Mouse (Mus musculus) hindbrain, embryonic 14.5 days (tissue): ENCODE results near the gene Mxra8. TPM values are rescaled to one million over a fixed set of nuclear protein-coding genes. Genes with fewer than 3 reads are reported as not detected.
A peak's percentile ranks its signal among the peaks of the same experiment; 100 is the strongest.

Experiments
- ATAC-seq: fragments of 200-750 bp; cut with Nextera tagmentation; 2 replicates; pipeline ENCODE4 v1.8.0; 2017; ENCODE audit warnings: moderate number of reproducible peaks, mild to moderate bottlenecking, moderate TSS enrichment, moderate library complexity; ENCODE audit not compliant: low FRiP score
- DNase-seq: peaks from one replicate; pipeline ENCODE4 v3.0.0-alpha.2; 2015; ENCODE audit warnings: low spot score
- H3K27ac ChIP-seq: fragments of 300-500 bp; sonication (generic); 2 replicates; pipeline ENCODE4 v1.5.1; 2014; ENCODE audit warnings: mild to moderate bottlenecking, moderate library complexity
- H3K27me3 ChIP-seq: fragments of 300-500 bp; sonication (generic); 2 replicates; pipeline ENCODE4 v1.6.1; 2014; ENCODE audit warnings: mild to moderate bottlenecking, low read length, mixed read lengths; ENCODE audit not compliant: control insufficient read depth, insufficient read depth
- H3K36me3 ChIP-seq: fragments of 300-500 bp; sonication (generic); replicated peaks from 2 replicates; pipeline ENCODE4 v1.6.1; 2014; ENCODE audit not compliant: control insufficient read depth, insufficient read depth
- H3K4me1 ChIP-seq: fragments of 300-500 bp; sonication (generic); replicated peaks from 2 replicates; pipeline ENCODE4 v1.6.1; 2014; ENCODE audit warnings: antibody characterized with exemption, low read length, mixed read lengths; ENCODE audit not compliant: control insufficient read depth, insufficient read depth
- H3K4me2 ChIP-seq: fragments of 300-500 bp; sonication (generic); replicated peaks from 2 replicates; pipeline ENCODE4 v1.6.1; 2014; ENCODE audit warnings: mild to moderate bottlenecking, moderate library complexity
- H3K4me3 ChIP-seq: fragments of 300-500 bp; sonication (generic); replicated peaks from 2 replicates; pipeline ENCODE4 v1.5.1; 2014; ENCODE audit warnings: mild to moderate bottlenecking, low read length
- H3K9ac ChIP-seq: fragments of 300-500 bp; sonication (generic); 2 replicates; pipeline ENCODE4 v1.6.1; 2014
- H3K9me3 ChIP-seq: fragments of 300-500 bp; sonication (generic); 2 replicates; pipeline ENCODE4 v1.6.1; 2016; ENCODE audit warnings: low read length; ENCODE audit not compliant: control insufficient read depth
- whole genome bisulfite sequencing: fragments of 180-500 bp; shearing (Covaris S2); extraction: QIAGEN DNeasy Blood & Tissue Kit; methylation state at CpG from one replicate; pipeline ENCODE4 v1.1.7; 2014; 5-methylcytosine and 5-hydroxymethylcytosine counted together
- polyA plus RNA-seq: library from polyadenylated mRNA; unstranded; fragments of >200 nt; fragmentation: Nextera tagmentation; extraction: Ambion mirVana; gene quantifications from 2 replicates; pipeline ENCODE4 v1.2.1, GENCODE M21; 2014

The Mxra8 gene
- polyA plus RNA-seq, 1 experiment from 2014 or later: 25.8 TPM

GRCm38 (mm10) chr4:155811929-155812664 lies 27.4 kb upstream of the Mxra8 start, which contains the start of gene Ccnl2:
TSS of gene Ccnl2 (plus strand) at chr4:155812489.
- peaks cover 24% of the 10 kb centered on the region for H3K4me1 ChIP-seq
- peak within 1 kb of the TSS; percentile 91 for H3K4me2 ChIP-seq
- H3K9me3 ChIP-seq: no peaks in the 10 kb centered on the region
- H3K36me3 ChIP-seq: peaks cover 77% of the 10 kb centered on the region
- under 1% methylated on average over 56 of the region's 60 CpGs for whole genome bisulfite sequencing
- DNase-seq (peak; percentile 96), ATAC-seq (peak; percentile 99)
- H3K27me3 ChIP-seq: no peaks in the 10 kb centered on the region
- peak within 1 kb of the TSS; percentile 88 for H3K27ac ChIP-seq
- peak within 1 kb of the TSS; percentile 100 for H3K4me3 ChIP-seq
- peak within 1 kb of the TSS; percentile 98 for H3K9ac ChIP-seq

- Histone ChIP-seq H3K9me3 (no peaks in the 10 kb centered on the region), H3K9ac (peak overlapping the region; percentile 98), H3K27me3 (no peaks in the 10 kb centered on the region), H3K4me1 (peaks cover 24% of the 10 kb centered on the region), H3K4me3 (peak overlapping the region; percentile 100), H3K27ac (peak overlapping the region; percentile 88), H3K4me2 (peak overlapping the region; percentile 91), H3K36me3 (peaks cover 77% of the 10 kb centered on the region)
- ATAC-seq (peak; percentile 46; the same call in 1 of the 2 replicates), DNase-seq (no peak)
- under 1% methylated on average over 41 of the region's 49 CpGs for WGBS
Observed at GRCm38 (mm10) chr4:155812665-155813181, 26.8 kb upstream of the Mxra8 start.

GRCm38 (mm10) chr4:155817533-155817932 lies 21.9 kb upstream of the Mxra8 start:
- Histone ChIP-seq H3K4me1 (peaks cover 16% of the 10 kb centered on the region), H3K9me3 (no peaks in the 10 kb centered on the region), H3K4me2 (no peak overlapping the region), H3K36me3 (peaks cover 88% of the 10 kb centered on the region), H3K27ac (no peak overlapping the region), H3K9ac (no peak overlapping the region), H3K4me3 (no peak overlapping the region), H3K27me3 (no peaks in the 10 kb centered on the region)
- no peak for DNase-seq
- ATAC-seq: no peak
- WGBS: 76% methylated on average over 4 of the region's 4 CpGs

GRCm38 (mm10) chr4:155821025-155821424 lies 18.5 kb upstream of the Mxra8 start:
- ATAC-seq (no peak), DNase-seq (no peak)
- 79% methylated on average over 7 of the region's 7 CpGs for WGBS
- H3K27me3 ChIP-seq: no peaks in the 10 kb centered on the region
- no peak overlapping the region for H3K27ac ChIP-seq
- H3K9ac ChIP-seq: no peak overlapping the region
- no peak overlapping the region for H3K4me3 ChIP-seq
- no peak overlapping the region for H3K4me2 ChIP-seq
- peaks cover 98% of the 10 kb centered on the region for H3K36me3 ChIP-seq
- no peaks in the 10 kb centered on the region for H3K9me3 ChIP-seq
- no peaks in the 10 kb centered on the region for H3K4me1 ChIP-seq

GRCm38 (mm10) chr4:155823443-155823842 lies 16.0 kb upstream of the Mxra8 start:
- no peak overlapping the region for H3K9ac ChIP-seq
- H3K27ac ChIP-seq: no peak overlapping the region
- 96% methylated on average over 16 of the region's 16 CpGs for WGBS
- ATAC-seq (no peak), DNase-seq (no peak)
- no peaks in the 10 kb centered on the region for H3K9me3 ChIP-seq
- H3K4me1 ChIP-seq: no peaks in the 10 kb centered on the region
- peaks cover 97% of the 10 kb centered on the region for H3K36me3 ChIP-seq
- H3K4me2 ChIP-seq: no peak overlapping the region
- H3K4me3 ChIP-seq: no peak overlapping the region
- H3K27me3 ChIP-seq: no peaks in the 10 kb centered on the region

GRCm38 (mm10) chr4:155829866-155830265 lies 9.6 kb upstream of the Mxra8 start:
- ATAC-seq (no peak), DNase-seq (no peak)
- Histone ChIP-seq H3K4me3 (no peak overlapping the region), H3K27me3 (no peaks in the 10 kb centered on the region), H3K4me2 (no peak overlapping the region), H3K36me3 (peaks cover 46% of the 10 kb centered on the region), H3K4me1 (peaks cover 19% of the 10 kb centered on the region), H3K27ac (no peak overlapping the region), H3K9me3 (no peaks in the 10 kb centered on the region), H3K9ac (no peak overlapping the region)
- 92% methylated on average over 4 of the region's 4 CpGs for WGBS

- H3K27ac ChIP-seq: no peak overlapping the region
- DNase-seq (no peak), ATAC-seq (no peak)
- H3K9me3 ChIP-seq: no peaks in the 10 kb centered on the region
- peak overlapping the region; percentile 64; the same call in 1 of the 2 replicates for H3K4me3 ChIP-seq
- peaks cover 19% of the 10 kb centered on the region for H3K4me1 ChIP-seq
- H3K4me2 ChIP-seq: peak overlapping the region; percentile 99
- no peaks in the 10 kb centered on the region for H3K27me3 ChIP-seq
- no peak overlapping the region for H3K9ac ChIP-seq
- peaks cover 39% of the 10 kb centered on the region for H3K36me3 ChIP-seq
- 53% methylated on average over 8 of the region's 8 CpGs for WGBS
Observed at GRCm38 (mm10) chr4:155830596-155830995, 8.9 kb upstream of the Mxra8 start.

GRCm38 (mm10) chr4:155831205-155831766 lies 8.2 kb upstream of the Mxra8 start, which contains the start of gene Aurkaip1:
TSS of gene Aurkaip1 (plus strand) at chr4:155831272.
- peaks cover 19% of the 10 kb centered on the region for H3K4me1 ChIP-seq
- no peaks in the 10 kb centered on the region for H3K9me3 ChIP-seq
- under 1% methylated on average over 49 of the region's 49 CpGs for WGBS
- H3K9ac ChIP-seq: peak within 1 kb of the TSS; percentile 89
- DNase-seq: peak; percentile 95
- peak within 1 kb of the TSS; percentile 64 for H3K4me3 ChIP-seq
- H3K36me3 ChIP-seq: peaks cover 35% of the 10 kb centered on the region
- peak within 1 kb of the TSS; percentile 89 for H3K27ac ChIP-seq
- no peaks in the 10 kb centered on the region for H3K27me3 ChIP-seq
- peak within 1 kb of the TSS; percentile 99 for H3K4me2 ChIP-seq
- ATAC-seq: peak; percentile 92

GRCm38 (mm10) chr4:155831831-155832230 lies 7.6 kb upstream of the Mxra8 start:
- H3K4me1 ChIP-seq: peaks cover 19% of the 10 kb centered on the region
- peak overlapping the region; percentile 99 for H3K4me2 ChIP-seq
- H3K9me3 ChIP-seq: no peaks in the 10 kb centered on the region
- no peaks in the 10 kb centered on the region for H3K27me3 ChIP-seq
- peak overlapping the region; percentile 89 for H3K9ac ChIP-seq
- DNase-seq: no peak
- H3K4me3 ChIP-seq: peak overlapping the region; percentile 64
- H3K36me3 ChIP-seq: peaks cover 29% of the 10 kb centered on the region
- H3K27ac ChIP-seq: peak overlapping the region; percentile 89
- WGBS: under 1% methylated on average over 25 of the region's 25 CpGs
- ATAC-seq: peak; percentile 35
